Mouse (Mus musculus) embryonic facial prominence, embryonic 10.5 days (tissue): ENCODE results near the gene Spout1. TPM values are rescaled to one million over a fixed set of nuclear protein-coding genes. Genes with fewer than 3 reads are reported as not detected.
"Not testable (repeated sequence)": the region's sequence is repeated elsewhere in the genome, so short reads cannot be mapped to it uniquely, and the experiment has no call there.

Experiments
- DNase-seq: peaks from one replicate; pipeline ENCODE4 v3.0.0-alpha.2; 2017; ENCODE audit warnings: low spot score
- H3K27ac ChIP-seq: fragments of 300-500 bp; sonication (generic); replicated peaks from 2 replicates; pipeline ENCODE4 v1.5.1; 2016; ENCODE audit warnings: mild to moderate bottlenecking
- H3K27me3 ChIP-seq: fragments of 300-500 bp; sonication (generic); replicated peaks from 2 replicates; pipeline ENCODE4 v1.6.1; 2016; ENCODE audit warnings: low read depth, mild to moderate bottlenecking; ENCODE audit not compliant: poor library complexity, severe bottlenecking
- H3K36me3 ChIP-seq: fragments of 300-500 bp; sonication (generic); replicated peaks from 2 replicates; pipeline ENCODE4 v1.6.1; 2016; ENCODE audit warnings: mild to moderate bottlenecking, moderate library complexity
- H3K4me1 ChIP-seq: fragments of 300-500 bp; sonication (generic); 2 replicates; pipeline ENCODE4 v1.6.1; 2016
- H3K4me3 ChIP-seq: fragments of 300-500 bp; sonication (generic); 2 replicates; pipeline ENCODE4 v1.5.1; 2016; ENCODE audit warnings: mild to moderate bottlenecking, moderate library complexity
- H3K9me3 ChIP-seq: fragments of 300-500 bp; sonication (generic); 2 replicates; pipeline ENCODE4 v1.6.1; 2016; ENCODE audit warnings: mild to moderate bottlenecking
- WGBS: fragments of 180-500 bp; shearing (Covaris S2); methylation state at CpG from one replicate; pipeline ENCODE4 v1.1.7; 2016; 5-methylcytosine and 5-hydroxymethylcytosine counted together
- polyA plus RNA-seq: library from polyadenylated mRNA; unstranded; fragments of >200 nt; fragmentation: Nextera tagmentation; extraction: Ambion mirVana; gene quantifications from 2 replicates; pipeline ENCODE4 v1.2.1, GENCODE M21; 2016

The Spout1 gene
- polyA plus RNA-seq, 1 experiment from 2014 or later = 95.4 TPM

- H3K9me3 ChIP-seq = no peaks in the 10 kb centered on the region
- WGBS = 86% methylated on average over 5 of the region's 5 CpGs
- H3K4me1 ChIP-seq = peaks cover 6% of the 10 kb centered on the region
- H3K27ac ChIP-seq = no peak overlapping the region
- no peak overlapping the region for H3K4me3 ChIP-seq
- no peaks in the 10 kb centered on the region for H3K27me3 ChIP-seq
- no peaks in the 10 kb centered on the region for H3K36me3 ChIP-seq
- no peak for DNase-seq
Measured at GRCm38 (mm10) chr2:30200388-30200925, 22.2 kb upstream of the Spout1 start.

- DNase-seq = no peak
- Histone ChIP-seq H3K27ac (no peak overlapping the region), H3K36me3 (no peaks in the 10 kb centered on the region), H3K4me3 (no peak overlapping the region), H3K27me3 (no peaks in the 10 kb centered on the region), H3K9me3 (no peaks in the 10 kb centered on the region), H3K4me1 (peaks cover 6% of the 10 kb centered on the region)
- WGBS = 74% methylated on average over 1 of the region's 1 CpGs
Measured at GRCm38 (mm10) chr2:30199984-30200383, 21.7 kb upstream of the Spout1 start.

- no peak for DNase-seq
- 0 out of 2 replicates have a peak, but pooled peaks cover 3% of the 10 kb centered on the region for H3K4me1 ChIP-seq
- no peak overlapping the region for H3K27ac ChIP-seq
- H3K36me3 ChIP-seq = no peaks in the 10 kb centered on the region
- H3K4me3 ChIP-seq = no peak overlapping the region
- no peaks in the 10 kb centered on the region for H3K9me3 ChIP-seq
- no peaks in the 10 kb centered on the region for H3K27me3 ChIP-seq
- 65% methylated on average over 4 of the region's 4 CpGs for WGBS
Measured at GRCm38 (mm10) chr2:30198021-30198420, 19.8 kb upstream of the Spout1 start.

GRCm38 (mm10) chr2:30194656-30195055 lies 16.4 kb upstream of the Spout1 start:
- H3K4me3 ChIP-seq = no peak overlapping the region
- WGBS = 87% methylated on average over 3 of the region's 3 CpGs
- DNase-seq = no peak
- no peaks in the 10 kb centered on the region for H3K9me3 ChIP-seq
- no peak overlapping the region for H3K27ac ChIP-seq
- H3K27me3 ChIP-seq = no peaks in the 10 kb centered on the region
- peaks cover 7% of the 10 kb centered on the region; the same call in 1 of the 2 replicates for H3K36me3 ChIP-seq
- 0 out of 2 replicates have a peak, but pooled peaks cover 3% of the 10 kb centered on the region for H3K4me1 ChIP-seq

- 88% methylated on average over 12 of the region's 12 CpGs for WGBS
- Histone ChIP-seq H3K36me3 (peaks cover 7% of the 10 kb centered on the region; the same call in 1 of the 2 replicates), H3K9me3 (no peaks in the 10 kb centered on the region), H3K27me3 (no peaks in the 10 kb centered on the region), H3K4me3 (no peak overlapping the region), H3K27ac (no peak overlapping the region), H3K4me1 (0 out of 2 replicates have a peak, but pooled peaks cover 3% of the 10 kb centered on the region)
- DNase-seq = no peak
Measured at GRCm38 (mm10) chr2:30191790-30192580, 13.7 kb upstream of the Spout1 start.

- Histone ChIP-seq H3K36me3 (peaks cover 16% of the 10 kb centered on the region; the same call in 1 of the 2 replicates), H3K9me3 (0 out of 2 replicates have a peak, but pooled peaks cover 2% of the 10 kb centered on the region), H3K4me3 (no peak overlapping the region), H3K27me3 (no peaks in the 10 kb centered on the region), H3K27ac (no peak overlapping the region), H3K4me1 (no peaks in the 10 kb centered on the region)
- 83% methylated on average over 3 of the region's 3 CpGs for WGBS
- DNase-seq = no peak
Measured at GRCm38 (mm10) chr2:30185681-30186080, 7.4 kb upstream of the Spout1 start.

- Histone ChIP-seq H3K36me3 (peaks cover 16% of the 10 kb centered on the region; the same call in 1 of the 2 replicates), H3K4me3 (no peak overlapping the region), H3K27ac (no peak overlapping the region), H3K27me3 (no peaks in the 10 kb centered on the region), H3K9me3 (0 out of 2 replicates have a peak, but pooled peaks cover 2% of the 10 kb centered on the region), H3K4me1 (no peaks in the 10 kb centered on the region)
- no peak for DNase-seq
- WGBS = 90% methylated on average over 6 of the region's 6 CpGs
Measured at GRCm38 (mm10) chr2:30185276-30185675, 7.0 kb upstream of the Spout1 start.

- Histone ChIP-seq H3K4me1 (no peaks in the 10 kb centered on the region), H3K4me3 (no peak overlapping the region), H3K27ac (no peak overlapping the region), H3K27me3 (no peaks in the 10 kb centered on the region), H3K9me3 (0 out of 2 replicates have a peak, but pooled peaks cover 2% of the 10 kb centered on the region), H3K36me3 (peaks cover 16% of the 10 kb centered on the region; the same call in 1 of the 2 replicates)
- no peak for DNase-seq
- 78% methylated on average over 3 of the region's 3 CpGs for WGBS
Measured at GRCm38 (mm10) chr2:30183721-30184120, 5.5 kb upstream of the Spout1 start.

GRCm38 (mm10) chr2:30182424-30182823 lies 4.2 kb upstream of the Spout1 start:
- WGBS = 88% methylated on average over 2 of the region's 2 CpGs
- Histone ChIP-seq H3K4me3 (no peak overlapping the region), H3K27me3 (no peaks in the 10 kb centered on the region), H3K4me1 (peaks cover 6% of the 10 kb centered on the region), H3K9me3 (0 out of 2 replicates have a peak, but pooled peaks cover 2% of the 10 kb centered on the region), H3K36me3 (peaks cover 16% of the 10 kb centered on the region; the same call in 1 of the 2 replicates), H3K27ac (no peak overlapping the region)
- DNase-seq = no peak

GRCm38 (mm10) chr2:30178711-30179110 lies 452 bp upstream of the Spout1 start:
- 68% methylated on average over 7 of the region's 7 CpGs for WGBS
- Histone ChIP-seq H3K4me3 (peak overlapping the region; percentile 77), H3K4me1 (peaks cover 11% of the 10 kb centered on the region), H3K36me3 (peaks cover 37% of the 10 kb centered on the region)
- not testable (repeated sequence) for H3K27me3 ChIP-seq, DNase-seq, H3K27ac ChIP-seq, H3K9me3 ChIP-seq

GRCm38 (mm10) chr2:30176561-30176960 lies 1.7 kb downstream of the Spout1 start:
- H3K9me3 ChIP-seq = peaks cover 7% of the 10 kb centered on the region; the same call in 1 of the 2 replicates
- no peak overlapping the region for H3K27ac ChIP-seq
- no peaks in the 10 kb centered on the region; the same call in 1 of the 2 replicates for H3K27me3 ChIP-seq
- 95% methylated on average over 2 of the region's 2 CpGs for WGBS
- peaks cover 21% of the 10 kb centered on the region for H3K4me1 ChIP-seq
- H3K36me3 ChIP-seq = peaks cover 54% of the 10 kb centered on the region
- peak overlapping the region; percentile 77; the same call in 1 of the 2 replicates for H3K4me3 ChIP-seq
- no peak for DNase-seq

- no peak for DNase-seq
- H3K4me3 ChIP-seq = no peak overlapping the region
- H3K9me3 ChIP-seq = peaks cover 7% of the 10 kb centered on the region; the same call in 1 of the 2 replicates
- H3K4me1 ChIP-seq = peaks cover 28% of the 10 kb centered on the region
- no peaks in the 10 kb centered on the region; the same call in 1 of the 2 replicates for H3K27me3 ChIP-seq
- WGBS = 90% methylated on average over 8 of the region's 8 CpGs
- no peak overlapping the region for H3K27ac ChIP-seq
- H3K36me3 ChIP-seq = peaks cover 54% of the 10 kb centered on the region
Measured at GRCm38 (mm10) chr2:30175897-30176296, 2.4 kb downstream of the Spout1 start.
